Mouse (Mus musculus): ENCODE data around the gene Gm33543. TPM values are rescaled to one million over a fixed set of nuclear protein-coding genes. Genes with fewer than 3 reads are reported as not detected.
A peak's percentile ranks its signal among the peaks of the same experiment; 100 is the strongest.

Gene Gm33543
- polyA plus RNA-seq, 1 experiment: not detected

DNA sequence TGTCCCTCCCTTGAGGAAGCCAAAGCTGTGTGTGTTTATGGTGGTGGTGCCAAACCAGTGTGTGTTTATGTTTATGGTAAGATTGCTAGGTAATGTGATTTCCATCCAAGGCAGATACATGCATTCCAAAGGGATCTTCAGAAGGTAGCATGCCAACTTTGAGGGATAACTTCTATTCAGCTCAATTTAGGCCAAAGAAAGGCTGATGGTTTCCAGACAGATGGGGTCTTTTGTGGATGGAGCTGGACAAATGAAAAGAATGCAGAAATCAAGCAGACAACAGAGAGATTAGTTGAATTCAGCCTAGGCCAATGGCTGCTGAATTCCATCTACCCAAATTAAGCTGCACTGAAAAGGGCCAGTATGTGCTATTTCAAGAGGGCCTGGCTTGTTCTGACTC lies 13.3 kb downstream of the Gm33543 start:
- TF ChIP-seq POLR2A (IDR thresholded peaks at IDR 0.05; ENCODE audit: borderline replicate concordance, insufficient read depth, low read length) (no peak), CTCF (IDR thresholded peaks at IDR 0.05; ENCODE audit: borderline replicate concordance, insufficient read depth, low read depth, low read length) (no peak)
- no peaks in the 10 kb centered on the region for H3K27me3 ChIP-seq (ENCODE audit: control insufficient read depth, insufficient read depth, low read length)
- no peak overlapping the region for H3K27ac ChIP-seq (ENCODE audit: insufficient read depth, low read length)

GRCm38 (mm10) chr10:95828374-95828773 lies 14.4 kb downstream of the Gm33543 start:
- no peaks in the 10 kb centered on the region for H3K27me3 ChIP-seq (ENCODE audit: control insufficient read depth, insufficient read depth, low read length)
- H3K4me3 ChIP-seq (replicated peaks; ENCODE audit: insufficient read depth, low read depth, low read length): no peak overlapping the region
- no peak for TF ChIP-seq POLR2A (IDR thresholded peaks at IDR 0.05; ENCODE audit: borderline replicate concordance, insufficient read depth, low read length)
- TF ChIP-seq CTCF (IDR thresholded peaks at IDR 0.05; ENCODE audit: borderline replicate concordance, insufficient read depth, low read depth, low read length): no peak
- no peaks in the 10 kb centered on the region for H3K4me1 ChIP-seq (ENCODE audit: control insufficient read depth, insufficient read depth, low read length)
- WGBS: 17% methylated on average over 5 of the region's 5 CpGs
- DNase-seq: peak; percentile 21 to 45
- no peak overlapping the region for H3K27ac ChIP-seq (ENCODE audit: insufficient read depth, low read length)

More for the DNA sequence above, 13.3 kb downstream of the Gm33543 start:
- Histone ChIP-seq H3K4me1 (ENCODE audit: control insufficient read depth, insufficient read depth, low read length) (no peaks in the 10 kb centered on the region), H3K4me3 (replicated peaks; ENCODE audit: insufficient read depth, low read depth, low read length) (no peak overlapping the region)
- DNase-seq: no peak

DNA sequence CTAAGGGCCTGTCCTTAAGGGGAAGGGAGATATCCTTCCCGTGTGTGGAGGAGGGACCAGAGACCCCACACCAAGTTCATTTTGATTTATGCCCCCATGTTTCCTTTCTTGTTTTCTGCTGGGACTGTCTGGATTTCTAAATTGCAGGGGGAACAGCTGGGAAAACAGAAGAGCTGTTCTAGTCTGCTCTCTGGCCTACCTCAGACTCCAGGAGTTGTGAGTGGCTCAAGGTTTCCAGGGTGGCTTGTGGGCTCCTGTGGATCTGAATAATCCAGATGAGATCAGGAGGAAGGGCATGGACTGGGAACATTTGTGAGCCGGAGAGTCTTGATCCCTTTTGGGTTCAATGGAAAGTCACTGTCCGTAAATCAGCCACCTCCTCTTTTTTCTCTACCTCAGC lies 17.1 kb downstream of the Gm33543 start:
- Histone ChIP-seq H3K27me3 (ENCODE audit: control insufficient read depth, insufficient read depth, low read length) (no peaks in the 10 kb centered on the region), H3K27ac (ENCODE audit: insufficient read depth, low read length) (no peak overlapping the region), H3K4me1 (ENCODE audit: control insufficient read depth, insufficient read depth, low read length) (no peaks in the 10 kb centered on the region), H3K4me3 (replicated peaks; ENCODE audit: insufficient read depth, low read depth, low read length) (no peak overlapping the region)
- DNase-seq: no peak
- WGBS: 68% methylated on average over 3 of the region's 3 CpGs
- no peak for TF ChIP-seq POLR2A (IDR thresholded peaks at IDR 0.05; ENCODE audit: borderline replicate concordance, insufficient read depth, low read length)
- no peak for TF ChIP-seq CTCF (IDR thresholded peaks at IDR 0.05; ENCODE audit: borderline replicate concordance, insufficient read depth, low read depth, low read length)

GRCm38 (mm10) chr10:95818506-95818905 lies 24.2 kb downstream of the Gm33543 start:
- no peak overlapping the region for H3K4me3 ChIP-seq (replicated peaks; ENCODE audit: insufficient read depth, low read depth, low read length)
- H3K27ac ChIP-seq (ENCODE audit: insufficient read depth, low read length): no peak overlapping the region
- no peak for TF ChIP-seq POLR2A (IDR thresholded peaks at IDR 0.05; ENCODE audit: borderline replicate concordance, insufficient read depth, low read length)
- no peak for TF ChIP-seq CTCF (IDR thresholded peaks at IDR 0.05; ENCODE audit: borderline replicate concordance, insufficient read depth, low read depth, low read length)
- H3K4me1 ChIP-seq (ENCODE audit: control insufficient read depth, insufficient read depth, low read length): no peaks in the 10 kb centered on the region
- 96% methylated on average over 2 of the region's 2 CpGs for WGBS
- no peaks in the 10 kb centered on the region for H3K27me3 ChIP-seq (ENCODE audit: control insufficient read depth, insufficient read depth, low read length)
- no peak for DNase-seq

DNA sequence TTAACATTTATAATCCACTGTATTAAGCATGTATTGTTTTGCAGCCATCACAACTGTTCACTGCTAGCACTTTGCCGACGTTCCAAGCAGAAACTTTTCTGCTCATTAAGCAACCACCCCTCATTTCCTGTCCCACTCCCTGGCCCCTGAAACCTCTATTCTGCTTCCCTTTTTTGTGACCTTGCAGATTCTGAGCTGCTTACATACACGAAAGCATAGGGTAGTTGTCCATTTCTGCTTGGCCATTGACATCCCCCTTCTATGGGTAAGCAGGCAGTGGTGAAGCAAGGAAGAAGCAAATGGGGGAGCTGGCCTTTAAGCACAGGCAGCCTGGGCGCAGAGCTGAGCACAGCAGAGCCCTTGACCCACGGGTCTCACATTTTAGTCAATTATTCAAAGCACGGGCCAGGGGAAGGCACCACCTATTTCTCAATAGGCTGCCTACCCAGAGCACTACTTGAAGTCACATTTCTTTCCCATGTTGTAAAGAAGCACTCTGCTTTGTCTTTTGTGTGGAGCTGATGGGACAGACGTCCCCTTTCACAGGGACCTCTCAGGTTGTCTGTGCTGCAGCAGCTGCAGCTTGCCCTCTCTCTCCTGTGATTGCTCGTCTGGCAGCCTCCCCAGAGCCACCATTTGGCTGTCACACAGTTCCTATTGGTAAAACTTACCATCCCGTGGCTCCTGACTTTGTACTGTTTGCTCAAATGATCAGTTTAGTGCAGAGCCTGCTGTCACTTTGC lies 25.1 kb downstream of the Gm33543 start:
- TF ChIP-seq POLR2A (IDR thresholded peaks at IDR 0.05; ENCODE audit: borderline replicate concordance, insufficient read depth, low read length) (no peak), CTCF (IDR thresholded peaks at IDR 0.05; ENCODE audit: borderline replicate concordance, insufficient read depth, low read depth, low read length) (no peak)
- Histone ChIP-seq H3K27ac (ENCODE audit: insufficient read depth, low read length) (no peak overlapping the region), H3K4me3 (replicated peaks; ENCODE audit: insufficient read depth, low read depth, low read length) (no peak overlapping the region), H3K4me1 (ENCODE audit: control insufficient read depth, insufficient read depth, low read length) (no peaks in the 10 kb centered on the region), H3K27me3 (ENCODE audit: control insufficient read depth, insufficient read depth, low read length) (no peaks in the 10 kb centered on the region)
- DNase-seq: no peak
- 24% methylated on average over 9 of the region's 9 CpGs for WGBS

DNA sequence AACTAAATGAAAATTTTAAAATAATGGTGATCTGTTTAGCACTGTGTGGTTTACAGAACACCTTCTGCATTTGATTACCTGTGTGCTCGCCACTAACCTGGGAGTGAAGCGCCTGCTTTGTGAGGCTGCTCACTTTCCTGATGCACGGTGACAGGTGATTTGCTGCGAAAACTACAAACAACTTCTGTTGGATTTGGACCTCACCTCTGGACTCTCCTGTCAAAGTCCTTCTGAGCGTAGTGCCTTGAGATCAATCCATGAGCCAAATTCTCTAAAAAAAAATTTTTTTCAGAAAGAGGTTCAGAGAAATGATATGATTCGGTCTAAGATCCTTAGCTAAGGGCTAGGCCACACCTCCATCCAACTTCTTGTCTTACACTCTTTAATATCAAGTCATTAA lies 28.4 kb downstream of the Gm33543 start:
- no peaks in the 10 kb centered on the region for H3K27me3 ChIP-seq (ENCODE audit: control insufficient read depth, insufficient read depth, low read length)
- H3K27ac ChIP-seq (ENCODE audit: insufficient read depth, low read length): no peak overlapping the region
- no peak for TF ChIP-seq POLR2A (IDR thresholded peaks at IDR 0.05; ENCODE audit: borderline replicate concordance, insufficient read depth, low read length)
- no peak for TF ChIP-seq CTCF (IDR thresholded peaks at IDR 0.05; ENCODE audit: borderline replicate concordance, insufficient read depth, low read depth, low read length)
- H3K4me3 ChIP-seq (replicated peaks; ENCODE audit: insufficient read depth, low read depth, low read length): no peak overlapping the region
- DNase-seq: no peak
- 92% methylated on average over 6 of the region's 6 CpGs for WGBS
- H3K4me1 ChIP-seq (ENCODE audit: control insufficient read depth, insufficient read depth, low read length): no peaks in the 10 kb centered on the region

- Histone ChIP-seq H3K27me3 (ENCODE audit: control insufficient read depth, insufficient read depth, low read length) (no peaks in the 10 kb centered on the region), H3K4me1 (ENCODE audit: control insufficient read depth, insufficient read depth, low read length) (no peaks in the 10 kb centered on the region), H3K4me3 (replicated peaks; ENCODE audit: insufficient read depth, low read depth, low read length) (no peak overlapping the region), H3K27ac (ENCODE audit: insufficient read depth, low read length) (no peak overlapping the region)
- TF ChIP-seq CTCF (IDR thresholded peaks at IDR 0.05; ENCODE audit: borderline replicate concordance, insufficient read depth, low read depth, low read length) (no peak), POLR2A (IDR thresholded peaks at IDR 0.05; ENCODE audit: borderline replicate concordance, insufficient read depth, low read length) (no peak)
- no peak for DNase-seq
- 52% methylated on average over 4 of the region's 4 CpGs for WGBS
Observed at GRCm38 (mm10) chr10:95811869-95812268, 30.9 kb downstream of the Gm33543 start.

- WGBS: 25% methylated on average over 2 of the region's 2 CpGs
- H3K27me3 ChIP-seq (ENCODE audit: control insufficient read depth, insufficient read depth, low read length): no peaks in the 10 kb centered on the region
- H3K4me1 ChIP-seq (ENCODE audit: control insufficient read depth, insufficient read depth, low read length): peaks cover 6% of the 10 kb centered on the region; the same call in 1 of the 2 replicates
- H3K4me3 ChIP-seq (replicated peaks; ENCODE audit: insufficient read depth, low read depth, low read length): no peak overlapping the region
- H3K27ac ChIP-seq (ENCODE audit: insufficient read depth, low read length): no peak overlapping the region
- DNase-seq: peak; percentile 42 to 59
- TF ChIP-seq POLR2A (IDR thresholded peaks at IDR 0.05; ENCODE audit: borderline replicate concordance, insufficient read depth, low read length) (no peak), CTCF (IDR thresholded peaks at IDR 0.05; ENCODE audit: borderline replicate concordance, insufficient read depth, low read depth, low read length) (no peak)
Observed at GRCm38 (mm10) chr10:95801443-95801811, 41.3 kb downstream of the Gm33543 start.

Measured in cerebellum, adult 2 months (tissue).